Mouse (Mus musculus) heart, embryonic 14.5 days (tissue): ENCODE measurements around the gene Mrpl58. TPM values are rescaled to one million over a fixed set of nuclear protein-coding genes. Genes with fewer than 3 reads are reported as not detected.

Experiments used
- ATAC-seq: fragments of 200-750 bp; cut with Nextera tagmentation; 2 replicates; pipeline ENCODE4 v1.8.0; 2017; ENCODE audit warnings: low read depth, moderate TSS enrichment; ENCODE audit not compliant: insufficient number of reproducible peaks, insufficient read depth, low FRiP score
- H3K27ac ChIP-seq, 2 experiments: fragments of 200-500 bp in 1 of 2; fragments of 300-500 bp in 1 of 2; sonication (generic) in 1 of 2; replicated peaks in 1 of 2; 2 replicates each; pipeline ENCODE4 v1.5.1; 2012 to 2014; ENCODE audit warnings: low read depth in 2 of 2, low read length in 2 of 2, control low read depth in 1 of 2, mild to moderate bottlenecking in 1 of 2, mixed read lengths in 1 of 2; ENCODE audit not compliant: control insufficient read depth in 1 of 2, insufficient read depth in 1 of 2
- H3K27me3 ChIP-seq: fragments of 300-500 bp; sonication (generic); 2 replicates; pipeline ENCODE4 v1.6.1; 2014; ENCODE audit warnings: mild to moderate bottlenecking, low read length, control low read depth; ENCODE audit not compliant: control insufficient read depth, insufficient read depth
- H3K36me3 ChIP-seq: fragments of 300-500 bp; sonication (generic); 2 replicates; pipeline ENCODE4 v1.6.1; 2014; ENCODE audit warnings: mild to moderate bottlenecking, control low read depth, low read length, mixed read lengths; ENCODE audit not compliant: control insufficient read depth, insufficient read depth
- H3K4me1 ChIP-seq, 2 experiments: fragments of 200-500 bp in 1 of 2; fragments of 300-500 bp in 1 of 2; sonication (generic) in 1 of 2; 2 replicates each; pipeline ENCODE4 v1.6.1; 2012 to 2014; ENCODE audit warnings: low read length in 2 of 2, control low read depth in 1 of 2, mixed read lengths in 1 of 2; ENCODE audit not compliant: control insufficient read depth in 2 of 2, insufficient read depth in 2 of 2
- H3K4me2 ChIP-seq: fragments of 300-500 bp; sonication (generic); 2 replicates; pipeline ENCODE4 v1.6.1; 2014; ENCODE audit warnings: mild to moderate bottlenecking, low read length
- H3K4me3 ChIP-seq, 2 experiments: fragments of 200-500 bp in 1 of 2; fragments of 300-500 bp in 1 of 2; sonication (generic) in 1 of 2; 2 replicates each; pipeline ENCODE4 v1.5.1; 2012 to 2014; ENCODE audit warnings: low read length in 2 of 2, mild to moderate bottlenecking in 2 of 2, control low read depth in 1 of 2, low read depth in 1 of 2, moderate library complexity in 1 of 2; ENCODE audit not compliant: control insufficient read depth in 1 of 2, insufficient read depth in 1 of 2
- H3K9ac ChIP-seq: fragments of 300-500 bp; sonication (generic); 2 replicates; pipeline ENCODE4 v1.6.1; 2014; ENCODE audit warnings: mild to moderate bottlenecking, low read length
- H3K9me3 ChIP-seq: fragments of 300-500 bp; sonication (generic); 2 replicates; pipeline ENCODE4 v1.6.1; 2016; ENCODE audit warnings: low read length, control low read depth; ENCODE audit not compliant: control insufficient read depth
- WGBS: fragments of 180-500 bp; shearing (Covaris S2); extraction: QIAGEN DNeasy Blood & Tissue Kit; methylation state at CpG from one replicate; pipeline ENCODE4 v1.1.7; 2014; 5-methylcytosine and 5-hydroxymethylcytosine counted together
- polyA plus RNA-seq: library from polyadenylated mRNA; unstranded; fragments of >200 nt; fragmentation: Nextera tagmentation; extraction: Ambion mirVana; gene quantifications from 2 replicates; pipeline ENCODE4 v1.2.1, GENCODE M21; 2014

Gene Mrpl58
- polyA plus RNA-seq, 1 experiment from 2014 or later: 195 TPM

DNA sequence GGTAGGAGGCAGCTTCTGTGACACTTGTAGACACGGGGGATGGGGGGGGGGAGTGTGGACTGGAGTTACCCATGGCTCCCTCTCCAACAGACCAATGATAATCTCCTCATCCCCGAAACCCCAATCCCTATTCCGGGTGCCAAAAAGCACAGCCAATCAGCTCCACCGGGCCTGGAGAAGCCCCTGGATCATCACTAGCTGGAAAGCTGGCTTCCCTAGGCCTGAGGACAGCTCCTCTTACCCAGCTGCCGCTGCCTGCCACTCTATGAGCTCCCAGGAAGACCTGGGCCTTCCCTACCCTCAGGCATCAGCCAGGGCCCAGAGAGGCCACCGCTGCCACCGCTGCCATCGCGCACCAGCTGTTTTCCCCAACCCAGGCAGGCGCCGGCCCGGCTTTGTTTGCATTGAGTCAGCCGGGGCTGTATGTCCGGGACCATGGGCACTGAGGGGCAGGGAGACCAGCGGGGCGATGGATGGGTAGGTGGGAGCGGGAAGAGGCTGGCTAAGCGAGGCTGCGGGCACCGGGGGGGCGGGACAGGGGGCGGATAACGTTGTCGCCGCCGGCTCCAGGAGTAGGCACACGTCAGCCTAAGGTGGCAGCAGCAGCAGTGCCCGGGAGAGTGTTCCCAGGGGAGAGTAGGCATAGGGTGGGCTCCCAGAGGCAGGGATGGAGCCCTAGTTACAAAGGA lies 36.7 kb upstream of the Mrpl58 start:
- H3K36me3 ChIP-seq: no peaks in the 10 kb centered on the region
- WGBS: 3% methylated on average over 26 of the region's 28 CpGs
- no peak for ATAC-seq
- H3K27me3 ChIP-seq: peaks cover 34% of the 10 kb centered on the region
- peak overlapping the region in 1 of 2 experiments; percentile 11; a peak in 1 of 4 replicates for H3K27ac ChIP-seq
- peak overlapping the region; percentile 95 for H3K4me2 ChIP-seq
- H3K4me1 ChIP-seq: peaks cover 8 to 21% of the 10 kb centered on the region in 2 experiments
- no peaks in the 10 kb centered on the region for H3K9me3 ChIP-seq
- H3K9ac ChIP-seq: peak overlapping the region; percentile 75
- H3K4me3 ChIP-seq: peak overlapping the region; percentile 58 to 61

DNA sequence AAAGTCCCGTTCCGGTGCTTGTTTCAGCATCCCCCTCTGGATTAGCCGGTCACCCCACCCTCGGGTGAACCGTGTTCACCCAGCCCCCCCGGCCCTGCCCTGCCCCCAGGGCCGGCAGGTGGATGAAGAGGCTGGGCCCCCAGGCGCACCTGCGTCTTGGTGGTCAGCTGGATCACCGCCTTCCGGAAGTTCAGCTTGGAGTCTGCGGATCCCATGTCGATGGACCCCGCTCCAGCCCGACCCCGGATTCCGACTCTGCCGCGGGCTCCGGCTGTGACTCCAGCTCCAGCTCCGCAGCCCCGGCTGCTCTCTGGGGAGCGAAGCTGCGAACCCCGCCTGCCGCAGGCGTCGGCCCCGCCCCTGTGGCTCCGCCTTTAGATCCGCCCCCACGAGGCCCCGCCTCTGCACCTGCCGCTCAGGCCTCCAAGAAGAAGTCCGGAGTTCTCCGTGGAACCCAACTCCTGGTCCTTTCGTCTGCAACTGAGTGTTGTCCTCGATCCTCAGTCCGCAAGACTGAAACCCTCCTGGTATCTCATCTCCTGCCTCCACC lies 36.1 kb upstream of the Mrpl58 start, which contains the start of gene Hid1:
TSS of gene Hid1 (minus strand) at position 362 of the 550 bp plus-strand sequence.
- no peaks in the 10 kb centered on the region for H3K9me3 ChIP-seq
- H3K4me1 ChIP-seq: peaks cover 8 to 21% of the 10 kb centered on the region in 2 experiments
- peak; percentile 49; the same call in 1 of the 2 replicates for ATAC-seq
- no peaks in the 10 kb centered on the region for H3K36me3 ChIP-seq
- H3K4me3 ChIP-seq: peak within 1 kb of the TSS; percentile 58 to 61
- under 1% methylated on average over 38 of the region's 39 CpGs for WGBS
- H3K9ac ChIP-seq: peak within 1 kb of the TSS; percentile 75
- H3K27ac ChIP-seq: peak within 1 kb of the TSS in 1 of 2 experiments; percentile 11; a peak in 1 of 4 replicates
- peaks cover 34% of the 10 kb centered on the region for H3K27me3 ChIP-seq
- H3K4me2 ChIP-seq: peak within 1 kb of the TSS; percentile 95

DNA sequence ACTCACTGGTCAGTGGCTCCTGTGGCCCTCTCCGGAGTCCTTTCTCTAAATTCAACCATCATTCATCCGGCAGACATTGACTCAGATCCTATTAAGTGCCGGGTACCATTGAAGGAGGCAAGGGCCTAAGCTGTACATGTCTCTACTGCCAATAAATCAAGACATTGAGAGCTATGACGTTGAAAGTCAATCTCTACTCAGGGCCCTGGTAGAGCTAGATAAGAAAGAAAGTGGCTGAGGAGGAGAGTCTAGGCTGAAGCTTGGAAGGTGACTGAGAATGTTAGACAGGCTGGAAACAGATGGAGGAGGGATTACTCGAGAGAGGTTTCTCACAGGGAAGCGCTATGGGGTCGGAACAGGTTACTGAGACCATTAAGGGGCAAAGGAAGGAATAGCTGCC lies 33.2 kb upstream of the Mrpl58 start:
- no peaks in the 10 kb centered on the region for H3K36me3 ChIP-seq
- no peak overlapping the region for H3K4me3 ChIP-seq
- peaks cover 37% of the 10 kb centered on the region for H3K27me3 ChIP-seq
- no peak overlapping the region for H3K27ac ChIP-seq
- no peak overlapping the region for H3K4me2 ChIP-seq
- no peak overlapping the region for H3K9ac ChIP-seq
- H3K9me3 ChIP-seq: no peaks in the 10 kb centered on the region
- peaks cover 17 to 29% of the 10 kb centered on the region in 2 experiments for H3K4me1 ChIP-seq
- ATAC-seq: no peak
- WGBS: 49% methylated on average over 7 of the region's 7 CpGs

DNA sequence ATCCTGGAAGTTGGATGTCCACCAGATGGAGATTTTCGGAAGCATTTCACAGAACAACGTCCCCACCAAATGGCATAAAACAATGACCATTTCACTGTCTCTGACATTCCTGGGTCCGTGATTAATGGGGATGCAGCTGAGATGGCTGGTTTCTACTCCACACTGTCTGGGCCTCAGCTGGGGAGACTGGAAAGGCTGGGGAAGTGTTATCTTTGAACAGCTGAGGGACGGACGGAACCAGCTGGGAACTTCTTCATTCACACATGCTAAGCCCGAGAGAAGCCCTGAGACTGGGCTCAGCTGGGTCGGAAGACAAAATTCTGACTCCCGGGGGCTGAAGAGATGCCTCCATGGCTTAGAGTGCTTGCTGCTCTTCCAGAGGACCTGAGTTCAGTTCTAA lies 32.2 kb upstream of the Mrpl58 start:
- Histone ChIP-seq H3K27ac (no peak overlapping the region), H3K27me3 (peaks cover 35% of the 10 kb centered on the region), H3K9ac (no peak overlapping the region), H3K4me3 (no peak overlapping the region), H3K4me2 (no peak overlapping the region), H3K36me3 (no peaks in the 10 kb centered on the region), H3K4me1 (peaks cover 14 to 20% of the 10 kb centered on the region in 2 experiments), H3K9me3 (no peaks in the 10 kb centered on the region)
- ATAC-seq: no peak
- WGBS: 62% methylated on average over 8 of the region's 8 CpGs

DNA sequence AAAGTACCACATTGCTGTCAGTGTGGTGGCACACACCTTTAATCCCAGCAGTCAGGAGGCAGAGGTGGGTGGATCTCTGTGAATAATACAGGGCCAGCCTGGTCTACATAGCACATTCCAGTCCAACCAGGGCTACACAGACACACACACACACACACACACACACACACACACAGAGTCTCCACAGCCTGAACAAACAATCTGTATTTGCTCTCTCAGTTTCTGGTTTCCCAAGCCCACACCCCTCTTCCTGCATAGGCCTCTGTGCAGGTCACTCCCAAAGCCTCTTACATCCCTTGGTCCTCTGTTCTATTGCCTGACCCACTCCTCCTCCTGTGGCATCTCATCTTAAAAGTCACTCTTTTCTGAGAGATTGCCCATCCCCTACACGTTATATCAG lies 31.5 kb upstream of the Mrpl58 start:
- H3K36me3 ChIP-seq: no peaks in the 10 kb centered on the region
- H3K4me1 ChIP-seq: peaks cover 11 to 13% of the 10 kb centered on the region in 2 experiments
- H3K27ac ChIP-seq: no peak overlapping the region
- no peaks in the 10 kb centered on the region for H3K9me3 ChIP-seq
- no peak overlapping the region for H3K4me2 ChIP-seq
- ATAC-seq: no peak
- H3K9ac ChIP-seq: no peak overlapping the region
- 43% methylated on average over 1 of the region's 1 CpGs for WGBS
- no peak overlapping the region for H3K4me3 ChIP-seq
- H3K27me3 ChIP-seq: peaks cover 29% of the 10 kb centered on the region

DNA sequence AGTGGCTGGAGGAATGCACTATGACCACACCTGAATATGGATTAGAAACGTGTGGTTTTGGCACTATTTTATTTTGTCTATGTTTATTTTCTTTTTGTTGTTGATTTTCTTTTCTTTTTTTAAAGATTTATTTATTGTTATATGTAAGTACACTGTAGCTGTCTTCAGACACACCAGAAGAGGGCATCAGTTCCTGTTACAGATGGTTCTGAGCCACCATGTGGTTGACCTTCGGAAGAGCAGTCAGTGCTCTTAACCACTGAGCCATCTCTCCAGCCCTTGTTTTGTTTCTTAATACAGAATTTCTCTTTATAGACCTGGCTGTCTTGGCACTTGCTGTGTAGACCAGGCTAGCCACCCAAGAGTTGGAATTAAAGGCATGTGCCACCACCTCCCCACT lies 30.8 kb upstream of the Mrpl58 start:
- WGBS: 48% methylated on average over 2 of the region's 2 CpGs

DNA sequence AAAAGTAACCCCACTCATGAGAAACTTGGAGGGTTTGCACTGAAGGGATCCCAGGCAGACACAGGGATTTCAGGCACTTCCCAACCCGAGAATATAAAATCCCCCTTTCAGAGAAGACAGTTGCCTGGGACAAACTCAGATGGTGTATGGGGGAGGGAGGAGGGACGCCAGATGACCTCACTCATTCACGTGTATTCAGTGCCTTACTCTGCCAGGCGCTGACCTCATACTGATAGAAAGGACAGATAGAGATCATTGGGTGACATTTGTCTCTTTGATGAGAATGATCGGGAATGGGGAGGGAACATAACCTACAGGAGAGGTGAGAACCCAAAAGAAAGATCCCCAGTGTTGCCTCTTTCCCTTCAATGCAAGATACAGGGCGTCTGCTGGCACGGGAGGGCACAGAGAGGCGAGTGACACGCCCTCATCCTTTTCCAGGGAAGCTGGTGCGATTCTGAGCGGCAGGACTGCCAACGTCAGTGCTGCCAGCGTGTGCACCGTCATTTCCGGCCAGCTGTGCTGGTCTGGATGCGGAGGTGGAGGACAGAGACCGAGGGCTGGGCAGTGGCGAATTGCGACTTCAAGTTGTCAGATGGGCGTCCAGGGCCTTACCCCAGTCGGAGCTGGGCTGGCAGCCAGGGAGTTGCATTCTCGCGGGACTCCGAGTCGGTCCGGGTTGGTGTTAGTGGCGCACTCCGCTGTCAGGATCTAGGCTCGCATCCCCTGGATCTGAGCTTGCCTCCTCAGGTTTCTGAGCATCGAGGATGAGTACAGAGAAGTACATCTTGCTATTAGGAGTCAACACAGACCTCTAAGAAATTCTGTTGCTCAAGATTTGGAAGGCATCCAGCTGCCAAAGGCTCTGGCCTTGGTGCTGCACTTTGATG lies 29.5 kb upstream of the Mrpl58 start:
- peak overlapping the region; percentile 82 for H3K4me2 ChIP-seq
- H3K4me1 ChIP-seq: peaks cover 9% of the 10 kb centered on the region in 2 experiments
- H3K36me3 ChIP-seq: no peaks in the 10 kb centered on the region
- H3K27ac ChIP-seq: peak overlapping the region in 1 of 2 experiments; percentile 31; a peak in 1 of 4 replicates
- no peaks in the 10 kb centered on the region for H3K9me3 ChIP-seq
- peaks cover 22% of the 10 kb centered on the region; the same call in 1 of the 2 replicates for H3K27me3 ChIP-seq
- 2% methylated on average over 30 of the region's 30 CpGs for WGBS
- peak overlapping the region; percentile 38 to 39 for H3K4me3 ChIP-seq
- 0 out of 2 replicates have a peak, but pooled peaks have one; percentile 18 for ATAC-seq
- peak overlapping the region; percentile 65 for H3K9ac ChIP-seq

More for the DNA sequence above, 30.8 kb upstream of the Mrpl58 start:
- no peak for ATAC-seq
- H3K27me3 ChIP-seq: peaks cover 24% of the 10 kb centered on the region
- H3K9ac ChIP-seq: no peak overlapping the region
- peaks cover 9% of the 10 kb centered on the region in 2 experiments for H3K4me1 ChIP-seq
- no peaks in the 10 kb centered on the region for H3K36me3 ChIP-seq
- no peak overlapping the region for H3K4me2 ChIP-seq
- H3K4me3 ChIP-seq: no peak overlapping the region
- no peak overlapping the region for H3K27ac ChIP-seq
- no peaks in the 10 kb centered on the region for H3K9me3 ChIP-seq
